Mouse (Mus musculus): ENCODE measurements around the gene Slc12a9. TPM values are rescaled to one million over a fixed set of nuclear protein-coding genes. Genes with fewer than 3 reads are reported as not detected.

Slc12a9 gene
- polyA plus RNA-seq, 1 experiment from 2014 or later: 23.6 TPM

- Histone ChIP-seq H3K9me3 (replicated peaks) (no peaks in the 10 kb centered on the region), H3K4me3 (peak overlapping the region; percentile 15; the same call in 1 of the 2 replicates), H3K4me2 (replicated peaks) (peak overlapping the region; percentile 72), H3K9ac (peak overlapping the region; percentile 33; the same call in 1 of the 2 replicates), H3K36me3 (peaks cover 59% of the 10 kb centered on the region), H3K4me1 (peaks cover 27% of the 10 kb centered on the region), H3K27ac (no peak overlapping the region), H3K27me3 (no peaks in the 10 kb centered on the region)
- 43% methylated on average over 4 of the region's 4 CpGs for WGBS
- no peak for ATAC-seq (ENCODE audit: low FRiP score)
These were observed 28.6 kb downstream of the Slc12a9 start for GRCm38 (mm10) chr5:137304816-137305215.

- ATAC-seq (ENCODE audit: low FRiP score): no peak
- no peak overlapping the region for H3K27ac ChIP-seq
- H3K9me3 ChIP-seq (replicated peaks): no peaks in the 10 kb centered on the region
- peaks cover 59% of the 10 kb centered on the region for H3K36me3 ChIP-seq
- no peak overlapping the region for H3K9ac ChIP-seq
- H3K4me1 ChIP-seq: peaks cover 27% of the 10 kb centered on the region
- H3K4me3 ChIP-seq: no peak overlapping the region
- peak overlapping the region; percentile 72; the same call in 1 of the 2 replicates for H3K4me2 ChIP-seq (replicated peaks)
- WGBS: 87% methylated on average over 3 of the region's 3 CpGs
- no peaks in the 10 kb centered on the region for H3K27me3 ChIP-seq
These were observed 29.2 kb downstream of the Slc12a9 start for GRCm38 (mm10) chr5:137304165-137304564.

- Histone ChIP-seq H3K9me3 (replicated peaks) (no peaks in the 10 kb centered on the region), H3K4me2 (replicated peaks) (no peak overlapping the region), H3K27ac (no peak overlapping the region), H3K9ac (peak overlapping the region; percentile 15; the same call in 1 of the 2 replicates), H3K36me3 (peaks cover 59% of the 10 kb centered on the region), H3K4me3 (no peak overlapping the region), H3K27me3 (no peaks in the 10 kb centered on the region), H3K4me1 (peaks cover 27% of the 10 kb centered on the region)
- 87% methylated on average over 4 of the region's 4 CpGs for WGBS
- no peak for ATAC-seq (ENCODE audit: low FRiP score)
These were observed 29.8 kb downstream of the Slc12a9 start for GRCm38 (mm10) chr5:137303609-137304008.

GRCm38 (mm10) chr5:137301253-137301652 is 32.1 kb downstream of the Slc12a9 start:
- WGBS: 74% methylated on average over 21 of the region's 21 CpGs
- H3K36me3 ChIP-seq: peaks cover 81% of the 10 kb centered on the region
- no peaks in the 10 kb centered on the region for H3K9me3 ChIP-seq (replicated peaks)
- H3K27ac ChIP-seq: no peak overlapping the region
- H3K27me3 ChIP-seq: no peaks in the 10 kb centered on the region
- H3K4me1 ChIP-seq: peaks cover 19% of the 10 kb centered on the region
- ATAC-seq (ENCODE audit: low FRiP score): no peak
- no peak overlapping the region for H3K4me2 ChIP-seq (replicated peaks)
- no peak overlapping the region for H3K9ac ChIP-seq
- H3K4me3 ChIP-seq: no peak overlapping the region

- WGBS: 94% methylated on average over 7 of the region's 7 CpGs
These were observed 34.2 kb downstream of the Slc12a9 start for GRCm38 (mm10) chr5:137299240-137299639.

GRCm38 (mm10) chr5:137297126-137297525 is 36.3 kb downstream of the Slc12a9 start:
- no peak overlapping the region for H3K4me2 ChIP-seq (replicated peaks)
- H3K9me3 ChIP-seq (replicated peaks): no peaks in the 10 kb centered on the region
- 91% methylated on average over 14 of the region's 14 CpGs for WGBS
- peaks cover 16% of the 10 kb centered on the region for H3K4me1 ChIP-seq
- ATAC-seq (ENCODE audit: low FRiP score): no peak
- no peak overlapping the region for H3K4me3 ChIP-seq
- peaks cover 72% of the 10 kb centered on the region for H3K36me3 ChIP-seq
- no peak overlapping the region for H3K9ac ChIP-seq
- no peak overlapping the region for H3K27ac ChIP-seq
- H3K27me3 ChIP-seq: peaks cover 10% of the 10 kb centered on the region

More at GRCm38 (mm10) chr5:137299240-137299639, 34.2 kb downstream of the Slc12a9 start:
- no peak overlapping the region for H3K27ac ChIP-seq
- no peak overlapping the region for H3K4me3 ChIP-seq
- H3K36me3 ChIP-seq: peaks cover 91% of the 10 kb centered on the region
- no peaks in the 10 kb centered on the region for H3K9me3 ChIP-seq (replicated peaks)
- peaks cover 8% of the 10 kb centered on the region for H3K4me1 ChIP-seq
- no peaks in the 10 kb centered on the region for H3K27me3 ChIP-seq
- no peak overlapping the region for H3K4me2 ChIP-seq (replicated peaks)
- no peak overlapping the region for H3K9ac ChIP-seq
- ATAC-seq (ENCODE audit: low FRiP score): no peak

GRCm38 (mm10) chr5:137295712-137296111 is 37.7 kb downstream of the Slc12a9 start:
- peaks cover 16% of the 10 kb centered on the region for H3K4me1 ChIP-seq
- peaks cover 24% of the 10 kb centered on the region for H3K27me3 ChIP-seq
- no peak overlapping the region for H3K27ac ChIP-seq
- no peak for ATAC-seq (ENCODE audit: low FRiP score)
- 90% methylated on average over 15 of the region's 15 CpGs for WGBS
- H3K4me2 ChIP-seq (replicated peaks): no peak overlapping the region
- no peak overlapping the region for H3K4me3 ChIP-seq
- no peak overlapping the region for H3K9ac ChIP-seq
- H3K9me3 ChIP-seq (replicated peaks): no peaks in the 10 kb centered on the region
- peaks cover 58% of the 10 kb centered on the region for H3K36me3 ChIP-seq

GRCm38 (mm10) chr5:137295296-137295695 is 38.1 kb downstream of the Slc12a9 start:
- H3K9me3 ChIP-seq (replicated peaks): no peaks in the 10 kb centered on the region
- peaks cover 54% of the 10 kb centered on the region for H3K36me3 ChIP-seq
- peak overlapping the region; percentile 51 for H3K4me3 ChIP-seq
- no peak overlapping the region for H3K27ac ChIP-seq
- peaks cover 28% of the 10 kb centered on the region for H3K27me3 ChIP-seq
- peaks cover 16% of the 10 kb centered on the region for H3K4me1 ChIP-seq
- WGBS: 79% methylated on average over 9 of the region's 9 CpGs
- peak overlapping the region; percentile 80 for H3K9ac ChIP-seq
- peak overlapping the region; percentile 95 for H3K4me2 ChIP-seq (replicated peaks)
- no peak for ATAC-seq (ENCODE audit: low FRiP score)

- WGBS: 8% methylated on average over 18 of the region's 18 CpGs
- peak; percentile 73 for ATAC-seq (ENCODE audit: low FRiP score)
These were observed 38.7 kb downstream of the Slc12a9 start for GRCm38 (mm10) chr5:137294744-137295093.

GRCm38 (mm10) chr5:137293839-137294743 is 39.3 kb downstream of the Slc12a9 start, which contains the start of gene Ufsp1:
TSS of gene Ufsp1 (plus strand) at chr5:137294629.
- peaks cover 40% of the 10 kb centered on the region for H3K27me3 ChIP-seq
- H3K9ac ChIP-seq: peak within 1 kb of the TSS; percentile 80
- WGBS: under 1% methylated on average over 52 of the region's 52 CpGs
- no peaks in the 10 kb centered on the region for H3K9me3 ChIP-seq (replicated peaks)
- ATAC-seq (ENCODE audit: low FRiP score): peak; percentile 95
- peaks cover 17% of the 10 kb centered on the region for H3K4me1 ChIP-seq
- H3K27ac ChIP-seq: peak within 1 kb of the TSS; percentile 86
- H3K36me3 ChIP-seq: peaks cover 41% of the 10 kb centered on the region
- peak within 1 kb of the TSS; percentile 51 for H3K4me3 ChIP-seq
- H3K4me2 ChIP-seq (replicated peaks): peak within 1 kb of the TSS; percentile 95

More at GRCm38 (mm10) chr5:137294744-137295093, 38.7 kb downstream of the Slc12a9 start:
- no peaks in the 10 kb centered on the region for H3K9me3 ChIP-seq (replicated peaks)
- H3K27me3 ChIP-seq: peaks cover 34% of the 10 kb centered on the region
- peaks cover 48% of the 10 kb centered on the region for H3K36me3 ChIP-seq
- peak overlapping the region; percentile 95 for H3K4me2 ChIP-seq (replicated peaks)
- H3K4me1 ChIP-seq: peaks cover 16% of the 10 kb centered on the region
- peak overlapping the region; percentile 86 for H3K27ac ChIP-seq
- H3K4me3 ChIP-seq: peak overlapping the region; percentile 51
- H3K9ac ChIP-seq: peak overlapping the region; percentile 80

- ATAC-seq (ENCODE audit: low FRiP score): no peak
- 0% methylated on average over 13 of the region's 15 CpGs for WGBS
- H3K4me2 ChIP-seq (replicated peaks): peak overlapping the region; percentile 95
- H3K27me3 ChIP-seq: peaks cover 48% of the 10 kb centered on the region
- peaks cover 33% of the 10 kb centered on the region for H3K36me3 ChIP-seq
- peak overlapping the region; percentile 80 for H3K9ac ChIP-seq
- H3K27ac ChIP-seq: peak overlapping the region; percentile 79
- peaks cover 25% of the 10 kb centered on the region for H3K4me1 ChIP-seq
- H3K4me3 ChIP-seq: peak overlapping the region; percentile 51
- no peaks in the 10 kb centered on the region for H3K9me3 ChIP-seq (replicated peaks)
These were observed 40.1 kb downstream of the Slc12a9 start for GRCm38 (mm10) chr5:137293282-137293681.

- 75% methylated on average over 15 of the region's 15 CpGs for WGBS
- H3K36me3 ChIP-seq: peaks cover 15% of the 10 kb centered on the region
- H3K4me1 ChIP-seq: peaks cover 40% of the 10 kb centered on the region
- no peak for ATAC-seq (ENCODE audit: low FRiP score)
- no peak overlapping the region for H3K9ac ChIP-seq
- no peak overlapping the region for H3K4me3 ChIP-seq
- no peak overlapping the region for H3K27ac ChIP-seq
- peaks cover 61% of the 10 kb centered on the region for H3K27me3 ChIP-seq
- no peak overlapping the region for H3K4me2 ChIP-seq (replicated peaks)
- H3K9me3 ChIP-seq (replicated peaks): no peaks in the 10 kb centered on the region
These were observed 41.9 kb downstream of the Slc12a9 start for GRCm38 (mm10) chr5:137291381-137291926.
